Mouse (Mus musculus) layer of hippocampus, adult 9-11 months (tissue): ENCODE data around the gene Ern1.
"Not testable (repeated sequence)": the region's sequence is repeated elsewhere in the genome, so short reads cannot be mapped to it uniquely, and the experiment has no call there.

ENCODE experiments used
- DNase-seq: peaks from one replicate; pipeline ENCODE4 v3.0.0; 2022

Ern1 gene

GRCm38 (mm10) chr11:106479619-106480529 is 7.8 kb downstream of the Ern1 start:
- no peak for DNase-seq

- no peak for DNase-seq
Measured at GRCm38 (mm10) chr11:106478745-106479144, 8.9 kb downstream of the Ern1 start.

GRCm38 (mm10) chr11:106477505-106478160 is 10.0 kb downstream of the Ern1 start:
- no peak for DNase-seq

- no peak for DNase-seq
Measured at GRCm38 (mm10) chr11:106475309-106475708, 12.3 kb downstream of the Ern1 start.

GRCm38 (mm10) chr11:106471629-106472028 is 16.0 kb downstream of the Ern1 start:
- DNase-seq: no peak

GRCm38 (mm10) chr11:106468509-106468908 is 19.1 kb downstream of the Ern1 start:
- DNase-seq: no peak

GRCm38 (mm10) chr11:106465932-106466331 is 21.7 kb downstream of the Ern1 start:
- DNase-seq: no peak

- DNase-seq: no peak
Measured at GRCm38 (mm10) chr11:106465545-106465903, 22.1 kb downstream of the Ern1 start.

GRCm38 (mm10) chr11:106464681-106465544 is 22.7 kb downstream of the Ern1 start:
- DNase-seq: no peak

GRCm38 (mm10) chr11:106463845-106464244 is 23.8 kb downstream of the Ern1 start:
- DNase-seq: no peak

- DNase-seq: no peak
Measured at GRCm38 (mm10) chr11:106462309-106462708, 25.3 kb downstream of the Ern1 start.

- DNase-seq: no peak
Measured at GRCm38 (mm10) chr11:106461145-106461932, 26.3 kb downstream of the Ern1 start.

- no peak for DNase-seq
Measured at GRCm38 (mm10) chr11:106460671-106461070, 27.0 kb downstream of the Ern1 start.

- no peak for DNase-seq
Measured at GRCm38 (mm10) chr11:106458540-106458939, 29.1 kb downstream of the Ern1 start.

GRCm38 (mm10) chr11:106443646-106444045 is 44.0 kb downstream of the Ern1 start:
- no peak for DNase-seq

GRCm38 (mm10) chr11:106442564-106442963 is 45.1 kb downstream of the Ern1 start:
- not testable (repeated sequence) for DNase-seq

- no peak for DNase-seq
Measured at GRCm38 (mm10) chr11:106440318-106440717, 47.3 kb downstream of the Ern1 start.

- DNase-seq: no peak
Measured at GRCm38 (mm10) chr11:106439355-106439754, 48.3 kb downstream of the Ern1 start.

- DNase-seq: no peak
Measured at GRCm38 (mm10) chr11:106438524-106439177, 49.0 kb downstream of the Ern1 start.

GRCm38 (mm10) chr11:106437543-106437942 is 50.1 kb downstream of the Ern1 start:
- no peak for DNase-seq

- DNase-seq: no peak
Measured at GRCm38 (mm10) chr11:106437039-106437438, 50.6 kb downstream of the Ern1 start.

GRCm38 (mm10) chr11:106430392-106430791 is 57.3 kb downstream of the Ern1 start:
- DNase-seq: no peak
